Mouse (Mus musculus): ENCODE measurements at regions not wholly inside any gene's neighbourhood (a gene's known extent, or its start where the extent isn't known, plus 50 kb on each side); places are given as distances from the start of the nearest gene placed in this dataset.

DNA sequence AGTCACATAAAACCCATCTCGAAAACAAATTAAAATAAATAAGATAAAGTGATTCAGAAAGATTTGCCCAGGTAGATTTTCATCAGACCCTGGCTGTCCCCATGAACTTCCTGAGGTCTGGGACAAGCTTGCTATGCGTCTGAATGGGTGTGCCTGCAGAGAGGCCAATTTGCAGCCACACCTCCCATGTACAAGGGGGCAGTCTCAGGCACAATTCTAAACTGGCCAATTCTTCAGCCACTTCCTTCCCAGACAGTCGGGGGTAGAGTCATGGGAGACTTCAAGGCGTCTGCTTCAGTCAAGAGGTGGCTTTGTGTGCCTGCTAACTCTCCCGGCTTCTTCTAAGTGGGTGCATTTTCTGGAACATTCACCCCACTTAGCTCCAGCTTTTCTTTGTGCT is 122.9 kb upstream of the Kazn start:
- DNase-seq (ENCODE audit: low spot score): no peak

- no peak for DNase-seq (ENCODE audit: low spot score)
Observed at GRCm38 (mm10) chr4:142358866-142359265, 119.7 kb upstream of the Kazn start.

- DNase-seq (ENCODE audit: low spot score): no peak
Observed at GRCm38 (mm10) chr4:142355387-142355786, 116.2 kb upstream of the Kazn start.

GRCm38 (mm10) chr4:142353526-142353925 is 114.3 kb upstream of the Kazn start:
- no peak for DNase-seq (ENCODE audit: low spot score)

DNA sequence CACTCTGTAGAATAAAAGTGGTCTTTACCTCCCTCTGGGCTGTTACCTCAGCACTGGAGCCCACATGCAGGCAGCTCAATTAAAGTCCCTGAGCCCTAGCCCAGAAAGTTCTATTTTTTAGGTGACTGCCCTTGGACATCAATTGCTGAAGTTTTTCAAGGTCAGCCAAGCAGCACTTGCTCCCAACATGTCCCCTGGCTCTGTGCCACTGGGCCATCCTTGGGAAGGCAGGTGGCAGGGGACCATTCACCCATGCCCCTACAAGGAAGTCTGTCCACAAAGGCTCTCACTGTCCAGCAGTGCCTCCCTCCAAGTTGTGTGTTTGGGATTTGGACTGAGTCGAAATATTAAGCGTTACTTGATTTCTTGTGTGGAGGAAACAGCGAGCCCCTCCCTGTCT is 112.6 kb upstream of the Kazn start:
- DNase-seq (ENCODE audit: low spot score): no peak

- no peak for DNase-seq (ENCODE audit: low spot score)
Observed at GRCm38 (mm10) chr4:142350986-142351385, 111.8 kb upstream of the Kazn start.

- no peak for DNase-seq (ENCODE audit: low spot score)
Observed at GRCm38 (mm10) chr4:142348910-142349309, 109.7 kb upstream of the Kazn start.

- DNase-seq (ENCODE audit: low spot score): no peak
Observed at GRCm38 (mm10) chr4:142342482-142343206, 103.4 kb upstream of the Kazn start.

DNA sequence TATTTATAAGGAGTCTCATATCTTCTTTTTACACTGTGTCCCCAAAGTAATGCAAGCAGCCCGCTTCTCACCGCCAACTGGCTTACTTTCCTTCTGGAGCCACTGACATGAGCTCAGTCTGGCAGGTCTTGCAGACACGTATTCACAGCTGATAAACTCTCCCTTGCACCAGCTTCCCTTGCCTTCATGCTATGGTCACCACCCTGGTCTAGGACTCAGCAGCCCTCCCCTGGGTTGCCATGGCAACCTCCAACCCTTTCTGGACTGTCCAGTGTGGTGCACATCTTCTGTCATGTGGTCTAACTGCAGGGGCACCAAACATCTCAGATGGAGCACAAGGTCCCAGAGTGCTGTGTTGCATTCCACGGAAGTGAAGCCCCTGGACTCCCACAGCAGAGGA is 102.1 kb upstream of the Kazn start:
- DNase-seq (ENCODE audit: low spot score): no peak

DNA sequence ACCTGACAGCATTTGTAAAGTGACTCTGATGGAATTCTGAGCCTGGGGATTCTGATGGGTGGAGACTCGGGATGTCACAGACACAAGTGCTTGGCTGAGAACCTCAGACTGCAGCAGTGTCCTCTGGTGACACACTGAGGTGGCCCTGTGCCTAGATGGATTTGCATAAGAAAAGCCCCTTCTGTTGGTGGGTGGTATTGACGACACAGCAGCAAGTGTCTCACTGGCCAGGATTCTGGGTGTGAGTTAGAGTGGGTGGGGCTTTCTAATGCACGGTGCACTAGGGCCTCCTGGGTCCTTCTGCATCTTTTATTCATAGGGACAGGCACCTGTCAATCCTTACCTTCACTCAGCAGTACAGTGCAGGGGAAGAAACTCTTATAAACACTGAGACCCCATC is 100.9 kb upstream of the Kazn start:
- no peak for DNase-seq (ENCODE audit: low spot score)

DNA sequence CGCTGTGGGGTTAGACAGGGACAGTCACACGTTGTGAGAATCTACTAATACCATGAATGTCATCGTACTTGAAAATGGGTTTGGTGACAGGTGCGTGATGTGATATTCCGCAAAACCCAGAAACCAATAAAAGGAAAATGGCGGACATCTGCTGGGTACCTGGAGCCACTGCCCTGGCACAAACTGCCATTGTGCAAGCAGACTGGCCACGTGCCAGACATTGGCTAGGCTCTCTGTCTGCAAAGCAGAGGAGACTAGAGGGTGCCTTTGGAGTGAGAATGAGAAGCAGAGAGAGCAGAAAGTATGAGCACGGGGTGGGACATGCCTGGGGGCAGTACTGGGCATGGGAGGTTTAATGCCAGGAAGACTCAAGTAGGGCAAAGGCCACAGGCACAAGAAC is 98.5 kb upstream of the Kazn start:
- DNase-seq (ENCODE audit: low spot score): no peak

DNA sequence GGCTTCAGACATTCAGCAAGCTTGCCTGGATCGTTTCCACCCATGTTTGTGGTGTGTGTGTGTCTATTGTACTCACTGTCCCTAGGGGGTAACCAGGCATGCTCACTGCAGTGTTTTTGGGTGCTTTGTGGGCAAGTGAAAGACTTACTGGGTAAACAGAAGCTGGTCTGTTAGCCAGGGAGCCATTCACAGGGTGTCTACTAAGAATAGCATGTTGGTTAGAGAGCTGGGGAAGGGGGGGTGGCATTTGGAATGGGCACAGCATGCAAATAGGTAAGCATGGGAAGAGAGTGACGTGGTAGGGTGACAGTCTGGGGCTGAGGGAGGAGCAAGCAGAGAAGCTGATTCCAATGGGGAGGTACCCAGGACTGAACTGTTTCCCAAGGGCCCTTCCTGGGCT is 97.7 kb upstream of the Kazn start:
- DNase-seq (ENCODE audit: low spot score): no peak

DNA sequence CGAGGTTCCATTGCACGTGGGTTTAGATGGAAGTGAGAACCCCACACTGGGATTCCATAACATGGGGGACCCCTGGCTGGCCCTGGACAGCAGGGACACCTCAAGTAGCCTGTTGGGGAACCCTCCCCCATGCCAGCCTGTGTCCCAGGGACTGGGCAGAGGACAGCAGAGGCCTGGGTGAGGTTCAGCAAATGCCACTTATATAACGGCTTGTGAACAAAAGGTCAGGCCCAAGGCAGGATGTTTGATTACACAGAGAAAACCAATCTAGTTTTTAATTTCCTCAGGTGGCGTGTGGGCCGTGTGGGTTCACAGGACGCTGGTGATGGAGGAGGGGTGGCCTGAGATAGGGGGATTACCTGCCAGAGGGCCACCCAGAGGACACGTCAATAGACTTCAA is 94.9 kb upstream of the Kazn start:
- no peak for DNase-seq (ENCODE audit: low spot score)

DNA sequence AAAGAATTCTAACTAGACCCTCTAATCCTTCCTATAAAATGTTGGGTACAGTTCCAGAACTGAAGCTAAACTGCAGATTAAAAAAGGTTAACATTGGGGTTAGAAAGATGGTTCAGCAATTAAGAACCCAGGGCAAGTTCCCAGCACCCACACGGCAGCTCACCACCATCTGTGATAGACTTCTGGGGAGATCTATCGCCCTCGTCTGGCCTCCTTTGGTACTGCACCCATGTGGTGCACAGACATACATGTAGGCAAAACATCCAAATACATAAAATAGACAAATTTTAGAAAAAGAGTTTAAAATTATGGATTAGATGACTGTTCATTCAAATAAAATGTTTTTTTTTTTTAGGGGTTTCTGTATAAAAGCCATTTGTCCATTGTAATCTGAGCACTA is 91.4 kb upstream of the Kazn start:
- DNase-seq (ENCODE audit: low spot score): no peak

- DNase-seq (ENCODE audit: low spot score): no peak
Observed at GRCm38 (mm10) chr4:142329600-142329999, 90.4 kb upstream of the Kazn start.

GRCm38 (mm10) chr4:142326511-142326910 is 87.3 kb upstream of the Kazn start:
- DNase-seq (ENCODE audit: low spot score): no peak

GRCm38 (mm10) chr4:142321209-142321863 is 82.1 kb upstream of the Kazn start:
- DNase-seq (ENCODE audit: low spot score): no peak

GRCm38 (mm10) chr4:142310282-142310681 is 71.1 kb upstream of the Kazn start:
- no peak for DNase-seq (ENCODE audit: low spot score)

- no peak for DNase-seq (ENCODE audit: low spot score)
Observed at GRCm38 (mm10) chr4:142308271-142308670, 69.1 kb upstream of the Kazn start.

GRCm38 (mm10) chr4:142307321-142307720 is 68.1 kb upstream of the Kazn start:
- no peak for DNase-seq (ENCODE audit: low spot score)

DNA sequence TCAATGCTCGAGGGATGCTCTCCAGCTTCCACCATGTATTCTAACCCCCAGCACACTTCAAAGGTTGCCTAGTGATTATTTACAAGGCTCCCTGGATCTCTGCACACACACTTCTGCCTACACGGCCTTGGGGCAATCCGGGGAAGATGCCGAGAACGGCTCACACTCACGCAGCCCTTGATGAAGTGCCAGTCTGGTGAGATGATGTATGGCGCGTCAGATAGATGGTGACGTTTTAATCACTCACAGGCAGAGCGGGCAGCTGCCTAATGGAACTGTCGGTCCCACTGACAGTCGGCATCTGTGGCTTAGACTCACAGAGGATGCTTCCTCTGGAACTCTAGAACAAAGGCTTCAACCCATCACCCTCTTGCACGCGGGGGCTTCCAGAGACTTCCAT is 66.9 kb upstream of the Kazn start:
- DNase-seq (ENCODE audit: low spot score): no peak

DNA sequence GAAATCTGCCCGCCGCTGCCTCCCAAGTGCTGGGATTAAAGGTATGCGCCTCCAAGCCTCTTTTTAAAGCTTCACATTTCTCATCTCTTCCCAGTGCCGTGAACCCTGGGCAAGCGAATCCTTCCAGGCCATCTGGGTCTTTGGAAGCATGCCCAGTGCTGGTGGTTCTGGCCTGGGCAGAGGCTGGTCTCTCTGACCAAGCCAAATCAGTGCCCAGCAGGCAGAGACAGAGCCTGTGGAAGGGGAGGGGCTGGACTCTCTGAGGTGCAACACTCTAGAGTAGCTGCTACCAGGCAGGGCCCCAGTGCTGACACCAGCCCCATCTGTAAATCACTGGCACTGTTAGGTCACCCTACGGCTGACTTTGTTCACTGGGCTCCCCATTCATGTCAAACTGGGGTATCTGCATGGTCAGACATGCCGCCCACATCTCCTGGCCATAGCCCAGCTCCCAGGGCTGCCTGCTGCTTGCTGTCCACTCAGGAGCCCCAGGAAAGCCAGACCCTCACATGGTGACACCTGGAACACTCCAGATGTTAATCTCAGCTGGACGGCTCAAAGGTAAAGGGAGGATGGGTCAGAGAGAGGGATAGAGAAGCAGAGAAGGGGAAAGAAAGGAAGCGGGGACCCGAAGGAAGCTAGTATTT is 64.3 kb upstream of the Kazn start:
- DNase-seq (ENCODE audit: low spot score): no peak

DNA sequence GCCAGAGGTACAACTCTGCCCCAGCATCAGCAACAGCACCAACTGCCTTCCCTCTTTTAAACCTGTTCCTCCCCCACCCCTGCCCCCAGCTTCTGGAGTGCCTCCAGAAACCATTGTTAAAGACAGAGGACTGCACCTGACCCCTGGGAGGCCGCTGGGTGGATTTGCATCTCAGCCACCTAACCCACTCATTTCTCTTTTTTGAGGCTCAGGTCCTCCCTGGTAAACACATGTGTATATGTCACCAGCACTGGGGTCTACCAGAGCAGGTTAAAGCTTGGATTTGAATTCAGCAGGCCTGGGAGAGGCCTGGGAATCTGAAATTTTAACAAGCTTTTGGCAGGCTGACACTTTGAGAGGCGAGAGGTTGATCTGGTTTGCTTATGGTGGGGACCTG is 63.5 kb upstream of the Kazn start:
- no peak for DNase-seq (ENCODE audit: low spot score)
